Mouse (Mus musculus): Measurements from ENCODE around the gene Fam84b.
"Not testable (repeated sequence)": the region's sequence is repeated elsewhere in the genome, so short reads cannot be mapped to it uniquely, and the experiment has no call there.

Fam84b gene

GRCm38 (mm10) chr15:60853231-60853999 is at the start of gene Fam84b:
Gene Fam84b (minus strand): TSS chr15:60853778.
- DNase-seq: no peak

GRCm38 (mm10) chr15:60898187-60898965 is 44.8 kb upstream of the Fam84b start:
- no peak for DNase-seq

GRCm38 (mm10) chr15:60896040-60896439 is 42.5 kb upstream of the Fam84b start:
- no peak for DNase-seq

GRCm38 (mm10) chr15:60892976-60893463 is 39.4 kb upstream of the Fam84b start:
- no peak for DNase-seq

- no peak for DNase-seq
These were observed 35.1 kb upstream of the Fam84b start for GRCm38 (mm10) chr15:60888724-60889123.

- DNase-seq: no peak
These were observed 22.1 kb upstream of the Fam84b start for GRCm38 (mm10) chr15:60875721-60876120.

GRCm38 (mm10) chr15:60862417-60862816 is 8.8 kb upstream of the Fam84b start:
- no peak for DNase-seq

- no peak for DNase-seq
These were observed 1.5 kb upstream of the Fam84b start for GRCm38 (mm10) chr15:60855112-60855511.

GRCm38 (mm10) chr15:60854151-60854550 is 573 bp upstream of the Fam84b start:
- DNase-seq: no peak

GRCm38 (mm10) chr15:60848630-60849029 is 4.9 kb downstream of the Fam84b start:
- no peak for DNase-seq

GRCm38 (mm10) chr15:60846291-60846690 is 7.3 kb downstream of the Fam84b start:
- DNase-seq: no peak

GRCm38 (mm10) chr15:60845886-60846285 is 7.7 kb downstream of the Fam84b start:
- no peak for DNase-seq

GRCm38 (mm10) chr15:60841785-60842184 is 11.8 kb downstream of the Fam84b start:
- DNase-seq: no peak

- DNase-seq: not testable (repeated sequence)
These were observed 12.3 kb downstream of the Fam84b start for GRCm38 (mm10) chr15:60841312-60841711.

- no peak for DNase-seq
These were observed 13.3 kb downstream of the Fam84b start for GRCm38 (mm10) chr15:60840296-60840670.

GRCm38 (mm10) chr15:60839539-60840295 is 13.9 kb downstream of the Fam84b start:
- DNase-seq: no peak

- DNase-seq: no peak
These were observed 15.4 kb downstream of the Fam84b start for GRCm38 (mm10) chr15:60838135-60838534.

- no peak for DNase-seq
These were observed 15.9 kb downstream of the Fam84b start for GRCm38 (mm10) chr15:60837719-60838118.

GRCm38 (mm10) chr15:60836321-60836720 is 17.3 kb downstream of the Fam84b start:
- DNase-seq: no peak

GRCm38 (mm10) chr15:60834598-60835571 is 18.7 kb downstream of the Fam84b start:
- no peak for DNase-seq

- no peak for DNase-seq
These were observed 19.9 kb downstream of the Fam84b start for GRCm38 (mm10) chr15:60833476-60834218.

Measured in right cerebral cortex, postnatal 25 days (tissue).